Mouse (Mus musculus): ENCODE results near the gene Kctd19.

GRCm38 (mm10) chr8:105378673-105379072 lies 34.6 kb downstream of the Kctd19 start:
- TF ChIP-seq CTCF (IDR thresholded peaks at IDR 0.05; ENCODE audit: low read depth) (no peak), EP300 (IDR thresholded peaks at IDR 0.05; ENCODE audit: low read depth) (no peak)

Data from liver, embryonic 14.5 days (tissue).